Mouse (Mus musculus) G1E (cell line): ENCODE results near the gene D430042O09Rik. TPM values are rescaled to one million over a fixed set of nuclear protein-coding genes. Genes with fewer than 3 reads are reported as not detected.

Experiments
- ATAC-seq: 2 replicates; pipeline ENCODE4 v1.8.0; 2016; ENCODE audit warnings: mild to moderate bottlenecking; ENCODE audit not compliant: insufficient number of reproducible peaks, poor library complexity, low FRiP score, severe bottlenecking; ENCODE audit errors: extremely low read depth
- DNase-seq: peaks from one replicate; pipeline ENCODE4 v3.0.0; 2012; ENCODE audit warnings: low spot score
- H3K27me3 ChIP-seq: 2 replicates; pipeline ENCODE4 v1.6.1; 2012; ENCODE audit warnings: mild to moderate bottlenecking, low read length, inconsistent platforms; ENCODE audit not compliant: insufficient read depth
- H3K36me3 ChIP-seq: replicated peaks from 2 replicates; pipeline ENCODE3; 2012; ENCODE audit warnings: mild to moderate bottlenecking, inconsistent platforms
- H3K4me1 ChIP-seq: 2 replicates; pipeline ENCODE4 v1.6.1; 2012; ENCODE audit warnings: low read depth, low read length, inconsistent platforms, mixed read lengths; ENCODE audit not compliant: insufficient read depth
- H3K4me3 ChIP-seq: 2 replicates; pipeline ENCODE4 v1.5.1; 2012; ENCODE audit warnings: low read depth, mild to moderate bottlenecking, inconsistent platforms, low read length, moderate library complexity, mixed read lengths
- H3K9me3 ChIP-seq: replicated peaks from 2 replicates; pipeline ENCODE4 v1.6.1; 2012; ENCODE audit warnings: inconsistent platforms
- CTCF ChIP-seq: IDR thresholded peaks from 2 replicates; pipeline ENCODE4 v1.5.1; 2012; ENCODE audit warnings: low read depth, low read length, inconsistent platforms, mixed read lengths
- GATA1 ChIP-seq: IDR thresholded peaks from 2 replicates; pipeline ENCODE4 v1.6.1; 2012; ENCODE audit warnings: borderline replicate concordance, low read length, inconsistent platforms, mixed read lengths
- GATA2 ChIP-seq: IDR thresholded peaks from 2 replicates; pipeline ENCODE4 v1.6.1; 2012; ENCODE audit warnings: low read depth, low read length, inconsistent platforms, borderline replicate concordance
- POLR2AphosphoS5 ChIP-seq: IDR thresholded peaks from 2 replicates; pipeline ENCODE4 v1.6.1; 2012; ENCODE audit warnings: low read depth, low read length, inconsistent platforms; ENCODE audit not compliant: insufficient replicate concordance
- TAL1 ChIP-seq: conservative IDR thresholded peaks from 2 replicates; pipeline ENCODE4 v1.6.1; 2012; ENCODE audit warnings: low read depth, low read length, inconsistent platforms, mixed read lengths
- polyA plus RNA-seq: library from polyadenylated mRNA; stranded (reverse); fragments of >175 nt; gene quantifications from 2 replicates; pipeline ENCODE4 v1.2.3, GENCODE M21; 2012
- total RNA-seq, 2 experiments: library from RNA; stranded (forward) in 1 of 2; stranded (reverse) in 1 of 2; fragments of 200-1000 nt in 1 of 2; fragments of >200 nt in 1 of 2; fragmentation: Nextera tagmentation in 1 of 2; gene quantifications; 2 replicates each; pipeline ENCODE4 v1.2.3; 2014 to 2017

D430042O09Rik gene
- total and polyA plus RNA-seq, 3 experiments, result 7.7 to 34.2 (median 17.6) TPM

- no peak for DNase-seq
- Histone ChIP-seq H3K4me3 (no peak overlapping the region), H3K27me3 (peaks cover 49% of the 10 kb centered on the region), H3K4me1 (no peaks in the 10 kb centered on the region), H3K9me3 (no peaks in the 10 kb centered on the region), H3K36me3 (no peaks in the 10 kb centered on the region)
- ATAC-seq, result no peak
- no peak for TF ChIP-seq GATA2
- no peak for TF ChIP-seq CTCF
- no peak for TF ChIP-seq GATA1
- TF ChIP-seq TAL1, result no peak
- TF ChIP-seq POLR2AphosphoS5, result no peak
These were observed 180.7 kb downstream of the D430042O09Rik start for GRCm38 (mm10) chr7:125888373-125888772.

GRCm38 (mm10) chr7:125893621-125894020 lies 185.9 kb downstream of the D430042O09Rik start:
- H3K4me1 ChIP-seq, result no peaks in the 10 kb centered on the region
- peaks cover 51% of the 10 kb centered on the region for H3K27me3 ChIP-seq
- H3K9me3 ChIP-seq, result peaks cover 6% of the 10 kb centered on the region; the same call in 1 of the 2 replicates
- no peak overlapping the region for H3K4me3 ChIP-seq
- no peak for TF ChIP-seq GATA2
- no peak for TF ChIP-seq POLR2AphosphoS5
- no peak for TF ChIP-seq GATA1
- no peak for TF ChIP-seq TAL1
- no peaks in the 10 kb centered on the region for H3K36me3 ChIP-seq
- DNase-seq (no peak), ATAC-seq (no peak)

GRCm38 (mm10) chr7:125897059-125897458 lies 189.4 kb downstream of the D430042O09Rik start:
- no peak for ATAC-seq
- TF ChIP-seq GATA1 (no peak), GATA2 (no peak), POLR2AphosphoS5 (no peak), CTCF (no peak), TAL1 (no peak)

GRCm38 (mm10) chr7:125899036-125899435 lies 191.3 kb downstream of the D430042O09Rik start:
- TF ChIP-seq CTCF (no peak), TAL1 (no peak), POLR2AphosphoS5 (no peak), GATA2 (no peak)
- H3K9me3 ChIP-seq, result peaks cover 6% of the 10 kb centered on the region; the same call in 1 of the 2 replicates
- H3K36me3 ChIP-seq, result no peaks in the 10 kb centered on the region
- no peaks in the 10 kb centered on the region for H3K4me1 ChIP-seq
- H3K4me3 ChIP-seq, result no peak overlapping the region
- peaks cover 40% of the 10 kb centered on the region for H3K27me3 ChIP-seq
- DNase-seq, result no peak
- ATAC-seq, result no peak

More at GRCm38 (mm10) chr7:125897059-125897458, 189.4 kb downstream of the D430042O09Rik start:
- Histone ChIP-seq H3K27me3 (peaks cover 57% of the 10 kb centered on the region), H3K36me3 (no peaks in the 10 kb centered on the region), H3K9me3 (peaks cover 6% of the 10 kb centered on the region; the same call in 1 of the 2 replicates), H3K4me3 (no peak overlapping the region), H3K4me1 (no peaks in the 10 kb centered on the region)
- DNase-seq, result no peak

- Histone ChIP-seq H3K9me3 (peaks cover 6% of the 10 kb centered on the region; the same call in 1 of the 2 replicates), H3K36me3 (no peaks in the 10 kb centered on the region), H3K4me3 (no peak overlapping the region), H3K27me3 (peaks cover 35% of the 10 kb centered on the region), H3K4me1 (no peaks in the 10 kb centered on the region)
- no peak for DNase-seq
- ATAC-seq, result no peak
- TF ChIP-seq TAL1 (no peak), GATA2 (no peak), POLR2AphosphoS5 (no peak), CTCF (no peak), GATA1 (no peak)
These were observed 192.2 kb downstream of the D430042O09Rik start for GRCm38 (mm10) chr7:125899916-125900315.

GRCm38 (mm10) chr7:125900386-125901161 lies 192.9 kb downstream of the D430042O09Rik start:
- H3K9me3 ChIP-seq, result peaks cover 6% of the 10 kb centered on the region; the same call in 1 of the 2 replicates
- ATAC-seq (no peak), DNase-seq (no peak)
- H3K4me1 ChIP-seq, result no peaks in the 10 kb centered on the region
- peaks cover 33% of the 10 kb centered on the region for H3K27me3 ChIP-seq
- no peak overlapping the region for H3K4me3 ChIP-seq
- H3K36me3 ChIP-seq, result no peaks in the 10 kb centered on the region
- TF ChIP-seq TAL1 (no peak), GATA2 (no peak), POLR2AphosphoS5 (no peak), GATA1 (no peak), CTCF (no peak)
